Mouse (Mus musculus): Measurements from ENCODE around the gene Olfr1206.

DNA sequence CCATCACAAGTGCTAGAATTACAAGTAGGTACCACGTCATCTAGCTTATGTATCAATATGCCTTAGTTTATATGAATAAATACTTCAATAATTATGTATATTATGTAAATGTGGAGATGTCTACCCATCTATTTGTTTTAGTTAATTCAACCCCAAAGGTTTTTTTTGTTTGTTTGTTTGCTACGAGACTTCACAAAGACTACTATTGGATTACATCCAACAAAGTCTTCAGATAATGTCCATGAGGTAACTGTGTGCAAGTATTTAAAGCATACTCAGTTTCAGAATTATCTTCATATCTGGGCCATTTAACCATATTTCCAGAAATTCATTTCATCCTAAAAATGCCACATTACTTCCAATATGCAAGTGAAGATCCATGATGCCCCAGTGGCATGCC, 33.6 kb upstream of the Olfr1206 start, which contains the start of gene Olfr1205:
- TF ChIP-seq CTCF (IDR thresholded peaks at IDR 0.05; ENCODE audit: low read depth, low read length) (no peak), TAL1 (conservative IDR thresholded peaks at IDR 0.05; ENCODE audit: low read depth, low read length) (no peak)
